Mouse (Mus musculus) sigmoid colon, adult 10 weeks (tissue): ENCODE data around the gene Prr3. TPM values are rescaled to one million over a fixed set of nuclear protein-coding genes. Genes with fewer than 3 reads are reported as not detected.

ENCODE experiments used
- polyA plus RNA-seq: library from polyadenylated mRNA; stranded (reverse); fragments of 350-450 nt; fragmentation: Illumina TruSeq; extraction: RNeasy Lipid Tissue Mini Kit (QIAGEN cat#74804); gene quantifications from one replicate; pipeline ENCODE4 v1.2.3, GENCODE M21; 2014; ENCODE audit warnings: low read depth, low replicate concordance

Gene Prr3
- polyA plus RNA-seq: 3.3 TPM

GRCm38 (mm10) chr17:35979401-35980362 lies at the start of gene Prr3, which contains the start of gene Gnl1:
Gene Prr3, minus strand, starts transcription at chr17:35980236.
Gene Gnl1, plus strand, starts transcription at chr17:35979851.

GRCm38 (mm10) chr17:36020191-36021073 lies 40.4 kb upstream of the Prr3 start, which contains the start of gene H2-T24:
Gene H2-T24, minus strand, starts transcription at chr17:36020560.

GRCm38 (mm10) chr17:35969418-35970389 lies 10.3 kb downstream of the Prr3 start, which contains the start of gene Abcf1:
Gene Abcf1, minus strand, starts transcription at chr17:35969761.

Other genes with a start within 250 kb of the Prr3 start
- 3.5 TPM for gene Ier3, start 158.6 kb downstream of the Prr3 start, polyA plus RNA-seq
- gene Flot1, start 157.0 kb downstream of the Prr3 start, polyA plus RNA-seq: 8.4 TPM
- 32.5 TPM for gene Tubb5, start 141.9 kb downstream of the Prr3 start, polyA plus RNA-seq
- 12.7 TPM for gene Mdc1, start 138.7 kb downstream of the Prr3 start, polyA plus RNA-seq
- gene Nrm, start 118.9 kb downstream of the Prr3 start, polyA plus RNA-seq: 3.1 TPM
- gene Ppp1r18, start 114.6 kb downstream of the Prr3 start, polyA plus RNA-seq: 1.8 TPM
- 32.7 TPM for gene Dhx16, start 100.4 kb downstream of the Prr3 start, polyA plus RNA-seq
- 25.9 TPM for gene 2310061I04Rik, start 82.8 kb downstream of the Prr3 start, polyA plus RNA-seq
- 14.4 TPM for gene Atat1, start 70.2 kb downstream of the Prr3 start, polyA plus RNA-seq
- gene Mrps18b, start 63.8 kb downstream of the Prr3 start, polyA plus RNA-seq: 11.0 TPM
- 49.3 TPM for gene Ppp1r10, start 63.8 kb downstream of the Prr3 start, polyA plus RNA-seq
- 41.4 TPM for gene Abcf1, start 10.5 kb downstream of the Prr3 start, polyA plus RNA-seq
- gene Gnl1, start 385 bp downstream of the Prr3 start, polyA plus RNA-seq: 1.1 TPM
- gene H2-T24, start 40.3 kb upstream of the Prr3 start, polyA plus RNA-seq: 4.8 TPM
- gene H2-T23, start 52.6 kb upstream of the Prr3 start, polyA plus RNA-seq: 10.6 TPM
- 14.1 TPM for gene H2-T22, start 62.5 kb upstream of the Prr3 start, polyA plus RNA-seq
- gene Gm6034, start 62.7 kb upstream of the Prr3 start, polyA plus RNA-seq: not detected
- gene Gm11127, start 78.1 kb upstream of the Prr3 start, polyA plus RNA-seq: not detected
- gene Gm19684, start 141.4 kb upstream of the Prr3 start, polyA plus RNA-seq: not detected
- not detected for gene Gm7030, start 149.2 kb upstream of the Prr3 start, polyA plus RNA-seq
- gene Gm8909, start 188.3 kb upstream of the Prr3 start, polyA plus RNA-seq: 0.88 TPM
- 5.0 TPM for gene H2-T3, start 210.1 kb upstream of the Prr3 start, polyA plus RNA-seq